Mouse (Mus musculus) C2C12 (cell line): ENCODE results near the gene Cnep1r1.

Source experiments
- CEBPB ChIP-seq: IDR thresholded peaks from one replicate; pipeline ENCODE4 v1.6.1; 2011; ENCODE audit warnings: low read depth, mild to moderate bottlenecking, control low read depth, moderate library complexity
- CTCF ChIP-seq: IDR thresholded peaks from one replicate; pipeline ENCODE4 v1.5.1; 2011; ENCODE audit not compliant: control insufficient read depth, insufficient read depth, insufficient read length
- MAX ChIP-seq: IDR thresholded peaks from one replicate; pipeline ENCODE4 v1.6.1; 2011; ENCODE audit warnings: mild to moderate bottlenecking, control low read depth
- MYOD1 ChIP-seq: IDR thresholded peaks from one replicate; pipeline ENCODE4 v1.6.1; 2011; ENCODE audit warnings: low read depth; ENCODE audit not compliant: control insufficient read depth, insufficient read length
- MYOG ChIP-seq: IDR thresholded peaks from one replicate; pipeline ENCODE4 v1.6.1; 2011; ENCODE audit not compliant: control insufficient read depth, insufficient read length; ENCODE audit errors: extremely low read depth
- USF1 ChIP-seq: IDR thresholded peaks from one replicate; pipeline ENCODE4 v1.6.1; 2011; ENCODE audit warnings: low read depth, mild to moderate bottlenecking, control low read depth, moderate library complexity

DNA sequence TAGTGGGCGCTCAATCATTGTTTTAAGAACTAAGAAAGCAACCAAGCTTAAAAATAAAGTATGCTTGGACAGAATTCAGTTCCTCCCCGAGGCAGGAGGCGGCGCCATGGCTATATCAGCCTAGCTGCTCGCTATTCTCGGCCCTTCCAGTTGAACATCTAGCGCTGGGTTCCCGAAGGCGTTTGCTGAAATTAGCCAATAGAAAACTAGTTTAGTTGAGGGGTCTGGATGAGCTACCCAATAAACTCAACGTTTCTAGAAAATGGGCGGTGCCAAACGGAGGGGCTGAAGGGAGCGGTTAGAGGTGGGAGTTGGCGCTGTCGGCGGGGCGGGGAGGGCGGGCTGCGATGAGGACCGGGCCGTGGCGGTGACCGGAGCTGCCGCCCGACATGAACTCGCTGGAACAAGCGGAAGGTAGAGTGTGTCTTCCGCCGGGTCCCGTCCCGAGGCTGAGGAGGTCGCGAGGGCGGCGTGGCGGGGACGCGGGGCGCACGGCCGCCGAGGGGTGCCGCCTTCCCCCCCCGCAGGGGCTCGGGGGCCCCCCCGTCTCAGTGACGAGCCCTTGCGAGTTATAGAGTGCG, at the start of gene Cnep1r1:
- TF ChIP-seq CTCF (peak; percentile 61), MAX (no peak), MYOG (no peak), USF1 (no peak), CEBPB (no peak), MYOD1 (no peak)
